ENCODE assay signal across 26 mouse cellular contexts in the genomic region with DNA sequence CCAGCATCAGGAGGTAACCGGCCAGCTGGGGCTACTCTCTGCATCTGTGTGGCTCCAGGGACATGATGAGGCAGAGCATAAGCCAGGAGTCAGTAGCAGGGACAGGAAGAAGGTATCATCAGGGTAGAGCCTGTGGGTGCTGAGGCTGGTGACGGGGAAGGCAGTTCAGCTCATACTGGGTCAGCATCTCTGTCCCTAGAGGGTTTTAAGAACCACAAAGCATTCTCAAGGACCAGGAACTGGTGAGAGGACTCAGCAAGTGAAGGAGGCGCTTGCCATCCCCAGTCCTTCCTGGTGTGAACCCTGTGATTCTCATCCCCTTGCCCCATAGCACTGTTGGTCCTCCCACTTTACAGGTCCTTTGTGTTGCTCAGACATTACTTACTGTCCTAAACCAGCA.
DNase-seq lines count a peak whose midpoint lies in the region; ATAC-seq and TF ChIP-seq lines count a peak whose summit lies in the region.
"Had no signal": no experiment of that assay in that cellular context is flagged by ENCODE, and none has a peak within 500 bp of the region (broad histone marks: within the 10 kb centered on the region; RNA-seq: fewer than 3 reads in every experiment).

No protein-coding gene starts in this region.

- 0 out of 2 replicates have a peak overlapping the region, but pooled peaks have one; percentile 9 for H3K27ac ChIP-seq in intestine, embryonic 14.5 days (ENCODE audit: low read depth)
- H3K27ac ChIP-seq in intestine, postnatal 0 days (ENCODE audit: low read depth, low read length), result no peak overlapping the region
- H3K27ac ChIP-seq in midbrain, embryonic 10.5 days (replicated peaks), result 0 out of 2 replicates have a peak overlapping the region, but pooled peaks have one; percentile 9
- no peak overlapping the region for H3K27ac ChIP-seq in midbrain, postnatal 0 days (ENCODE audit: low read depth, low read length)
- H3K27ac ChIP-seq in intestine, embryonic 16.5 days (ENCODE audit: low read length), result no peak overlapping the region
- no peak overlapping the region for H3K27ac ChIP-seq in stomach, postnatal 0 days (replicated peaks)
- H3K27ac ChIP-seq: embryonic facial prominence, embryonic 13.5 days; embryonic facial prominence, embryonic 15.5 days; forebrain, embryonic 13.5 days; forebrain, embryonic 15.5 days had no signal

- no peak overlapping the region for H3K4me3 ChIP-seq in intestine, embryonic 14.5 days (ENCODE audit: low read depth, low read length)
- H3K4me3 ChIP-seq in intestine, postnatal 0 days (ENCODE audit: low read depth, low read length), result no peak overlapping the region
- no peak overlapping the region for H3K4me3 ChIP-seq in midbrain, embryonic 10.5 days
- H3K4me3 ChIP-seq in midbrain, postnatal 0 days (ENCODE audit: low read depth, low read length), result no peak overlapping the region
- H3K4me3 ChIP-seq in intestine, embryonic 16.5 days (ENCODE audit: low read length), result no peak overlapping the region
- H3K4me3 ChIP-seq in stomach, postnatal 0 days (ENCODE audit: low read depth, low read length), result no peak overlapping the region
- H3K4me3 ChIP-seq: embryonic facial prominence, embryonic 13.5 days; embryonic facial prominence, embryonic 15.5 days; erythroblast, embryonic 14.5 days; forebrain, embryonic 13.5 days; forebrain, embryonic 15.5 days had no signal

- TF ChIP-seq EP300 in stomach, postnatal 0 days (optimal IDR thresholded peaks at IDR 0.05), result no peak

- no peak overlapping the region for H3K9ac ChIP-seq in intestine, embryonic 14.5 days (ENCODE audit: low read length)
- H3K9ac ChIP-seq in intestine, postnatal 0 days (ENCODE audit: low read depth, low read length), result no peak overlapping the region
- H3K9ac ChIP-seq in midbrain, postnatal 0 days (replicated peaks; ENCODE audit: low read length, poor library complexity, severe bottlenecking), result no peak overlapping the region
- H3K9ac ChIP-seq in intestine, embryonic 16.5 days (ENCODE audit: low read depth, low read length), result no peak overlapping the region
- no peak overlapping the region for H3K9ac ChIP-seq in stomach, postnatal 0 days (ENCODE audit: low read length)
- H3K9ac ChIP-seq: embryonic facial prominence, embryonic 13.5 days; embryonic facial prominence, embryonic 15.5 days; forebrain, embryonic 13.5 days; forebrain, embryonic 15.5 days; forebrain, postnatal 0 days had no signal

- DNase-seq in intestine, embryonic 14.5 days (ENCODE audit: low spot score), result no peak
- DNase-seq in midbrain, embryonic 10.5 days (ENCODE audit: low spot score), result no peak
- no peak for DNase-seq in midbrain, postnatal 0 days (ENCODE audit: low spot score)
- DNase-seq in stomach, postnatal 0 days (ENCODE audit: low spot score), result no peak
- DNase-seq in cerebellum, adult 8-10 months, result no peak
- DNase-seq: adrenal gland, adult 8-10 months; adrenal gland, postnatal 14 days; adrenal gland, postnatal 36 days; cerebellum, adult 11-12 months; cerebellum, adult 2 months; cerebellum, adult 9-11 months; cerebellum, postnatal 14 days; cerebellum, postnatal 36 days; embryo, embryonic 11 days; forebrain, postnatal 0 days had no signal

- TF ChIP-seq CTCF in intestine, postnatal 0 days (IDR thresholded peaks at IDR 0.05; ENCODE audit: low read depth), result no peak
- no peak for TF ChIP-seq CTCF in midbrain, postnatal 0 days (IDR thresholded peaks at IDR 0.05)
- TF ChIP-seq CTCF in stomach, postnatal 0 days (IDR thresholded peaks at IDR 0.05; ENCODE audit: low read depth), result no peak

- peaks cover 11% of the 10 kb centered on the region for H3K4me1 ChIP-seq in intestine, embryonic 14.5 days (replicated peaks; ENCODE audit: control insufficient read depth, insufficient read depth, low read length)
- no peaks in the 10 kb centered on the region; the same call in 1 of the 2 replicates for H3K4me1 ChIP-seq in intestine, postnatal 0 days (replicated peaks; ENCODE audit: control insufficient read depth, insufficient read depth, low read length)
- peaks cover 6% of the 10 kb centered on the region for H3K4me1 ChIP-seq in midbrain, embryonic 10.5 days
- no peaks in the 10 kb centered on the region for H3K4me1 ChIP-seq in midbrain, postnatal 0 days (ENCODE audit: insufficient read depth, low read length)
- peaks cover 11% of the 10 kb centered on the region; the same call in 1 of the 2 replicates for H3K4me1 ChIP-seq in intestine, embryonic 16.5 days (ENCODE audit: control insufficient read depth, insufficient read depth, low read length)
- H3K4me1 ChIP-seq in stomach, postnatal 0 days (replicated peaks; ENCODE audit: control insufficient read depth, insufficient read depth), result no peaks in the 10 kb centered on the region

- H3K4me2 ChIP-seq in intestine, embryonic 14.5 days (ENCODE audit: low read length), result no peak overlapping the region
- no peak overlapping the region for H3K4me2 ChIP-seq in intestine, postnatal 0 days (replicated peaks; ENCODE audit: low read depth)
- H3K4me2 ChIP-seq in midbrain, postnatal 0 days (ENCODE audit: low read depth, low read length, poor library complexity, severe bottlenecking), result no peak overlapping the region
- H3K4me2 ChIP-seq in intestine, embryonic 16.5 days (ENCODE audit: low read depth, low read length), result no peak overlapping the region
- no peak overlapping the region for H3K4me2 ChIP-seq in stomach, postnatal 0 days (replicated peaks; ENCODE audit: low read depth)
- H3K4me2 ChIP-seq: embryonic facial prominence, embryonic 13.5 days; embryonic facial prominence, embryonic 15.5 days; forebrain, embryonic 13.5 days; forebrain, embryonic 15.5 days had no signal

- no peaks in the 10 kb centered on the region for H3K36me3 ChIP-seq in intestine, embryonic 14.5 days (ENCODE audit: control insufficient read depth, insufficient read depth, low read length)
- H3K36me3 ChIP-seq in intestine, postnatal 0 days (ENCODE audit: control insufficient read depth, insufficient read depth), result no peaks in the 10 kb centered on the region
- H3K36me3 ChIP-seq in midbrain, embryonic 10.5 days, result no peaks in the 10 kb centered on the region
- H3K36me3 ChIP-seq in midbrain, postnatal 0 days (ENCODE audit: insufficient read depth, low read length), result no peaks in the 10 kb centered on the region
- H3K36me3 ChIP-seq in intestine, embryonic 16.5 days (ENCODE audit: control insufficient read depth, insufficient read depth, low read length), result no peaks in the 10 kb centered on the region
- no peaks in the 10 kb centered on the region for H3K36me3 ChIP-seq in stomach, postnatal 0 days (ENCODE audit: control insufficient read depth, insufficient read depth, low read length)
- H3K36me3 ChIP-seq: embryonic facial prominence, embryonic 13.5 days; embryonic facial prominence, embryonic 15.5 days; forebrain, embryonic 15.5 days; G1E had no signal

- WGBS in intestine, embryonic 14.5 days, result 89% methylated on average over 3 of the region's 3 CpGs
- 90% methylated on average over 3 of the region's 3 CpGs for WGBS in intestine, postnatal 0 days
- 96% methylated on average over 3 of the region's 3 CpGs for WGBS in midbrain, embryonic 10.5 days
- WGBS in midbrain, postnatal 0 days, result 96% methylated on average over 3 of the region's 3 CpGs
- 81% methylated on average over 3 of the region's 3 CpGs for WGBS in intestine, embryonic 16.5 days
- WGBS in stomach, postnatal 0 days, result 86% methylated on average over 3 of the region's 3 CpGs

- H3K27me3 ChIP-seq in intestine, embryonic 14.5 days (replicated peaks; ENCODE audit: control insufficient read depth, insufficient read depth, low read length), result no peaks in the 10 kb centered on the region
- no peaks in the 10 kb centered on the region for H3K27me3 ChIP-seq in intestine, postnatal 0 days (replicated peaks; ENCODE audit: control insufficient read depth, insufficient read depth, low read length)
- H3K27me3 ChIP-seq in midbrain, embryonic 10.5 days (ENCODE audit: low read depth, poor library complexity, severe bottlenecking), result peaks cover 8% of the 10 kb centered on the region
- H3K27me3 ChIP-seq in midbrain, postnatal 0 days (ENCODE audit: insufficient read depth, low read length), result no peaks in the 10 kb centered on the region
- H3K27me3 ChIP-seq in intestine, embryonic 16.5 days (replicated peaks; ENCODE audit: control insufficient read depth, insufficient read depth, low read length), result no peaks in the 10 kb centered on the region
- H3K27me3 ChIP-seq in stomach, postnatal 0 days (ENCODE audit: control insufficient read depth, insufficient read depth, low read length), result no peaks in the 10 kb centered on the region
- H3K27me3 ChIP-seq: embryonic facial prominence, embryonic 13.5 days; embryonic facial prominence, embryonic 15.5 days; forebrain, embryonic 13.5 days; forebrain, embryonic 15.5 days had no signal

- no peaks in the 10 kb centered on the region for H3K9me3 ChIP-seq in intestine, embryonic 14.5 days (ENCODE audit: control insufficient read depth, low read length)
- no peaks in the 10 kb centered on the region for H3K9me3 ChIP-seq in intestine, postnatal 0 days (ENCODE audit: control insufficient read depth)
- no peaks in the 10 kb centered on the region for H3K9me3 ChIP-seq in midbrain, embryonic 10.5 days (replicated peaks)
- no peaks in the 10 kb centered on the region for H3K9me3 ChIP-seq in midbrain, postnatal 0 days (ENCODE audit: low read length)
- H3K9me3 ChIP-seq in intestine, embryonic 16.5 days (ENCODE audit: control insufficient read depth, low read length), result no peaks in the 10 kb centered on the region
- H3K9me3 ChIP-seq in stomach, postnatal 0 days (ENCODE audit: control insufficient read depth, low read length), result no peaks in the 10 kb centered on the region
- H3K9me3 ChIP-seq: embryonic facial prominence, embryonic 13.5 days; embryonic facial prominence, embryonic 15.5 days; forebrain, embryonic 13.5 days; forebrain, embryonic 15.5 days; G1E had no signal

- no peak for ATAC-seq in intestine, embryonic 14.5 days (replicated peaks; ENCODE audit: low FRiP score, low TSS enrichment, low read depth)
- no peak for ATAC-seq in intestine, postnatal 0 days
- no peak for ATAC-seq in midbrain, postnatal 0 days (ENCODE audit: low FRiP score)
- ATAC-seq in intestine, embryonic 16.5 days, result peak; percentile 17; the same call in 1 of the 2 replicates
- ATAC-seq in stomach, postnatal 0 days (ENCODE audit: low FRiP score, low TSS enrichment), result 0 out of 2 replicates have a peak, but pooled peaks have one; percentile 8
- ATAC-seq in inflammation-experienced regulatory T-cells, adult 6 months, result no peak
- ATAC-seq: activated CD4-positive, CD25-positive, alpha-beta regulatory T cell, adult 4 months; forebrain, embryonic 13.5 days; forebrain, embryonic 15.5 days; forebrain, postnatal 0 days; Patski had no signal

Comparison
In these comparisons a context has a peak if more than half of its experiments do, and no peak if none do; other contexts are left out.
1. ATAC-seq: peak in intestine, embryonic 16.5 days (single experiment) and stomach, postnatal 0 days (single experiment); none in intestine, embryonic 14.5 days (single experiment), intestine, postnatal 0 days (single experiment), midbrain, postnatal 0 days (single experiment) and inflammation-experienced regulatory T-cells, adult 6 months (single experiment).
2. H3K27ac ChIP-seq: peak in intestine, embryonic 14.5 days (single experiment) and midbrain, embryonic 10.5 days (single experiment); none in intestine, postnatal 0 days (single experiment), midbrain, postnatal 0 days (single experiment), intestine, embryonic 16.5 days (single experiment) and stomach, postnatal 0 days (single experiment).